Mouse (Mus musculus): Measurements from ENCODE around the gene Adam15. TPM values are rescaled to one million over a fixed set of nuclear protein-coding genes. Genes with fewer than 3 reads are reported as not detected.

Adam15 gene
- polyA plus RNA-seq, 1 experiment from 2014 or later, result 61.1 TPM

DNA sequence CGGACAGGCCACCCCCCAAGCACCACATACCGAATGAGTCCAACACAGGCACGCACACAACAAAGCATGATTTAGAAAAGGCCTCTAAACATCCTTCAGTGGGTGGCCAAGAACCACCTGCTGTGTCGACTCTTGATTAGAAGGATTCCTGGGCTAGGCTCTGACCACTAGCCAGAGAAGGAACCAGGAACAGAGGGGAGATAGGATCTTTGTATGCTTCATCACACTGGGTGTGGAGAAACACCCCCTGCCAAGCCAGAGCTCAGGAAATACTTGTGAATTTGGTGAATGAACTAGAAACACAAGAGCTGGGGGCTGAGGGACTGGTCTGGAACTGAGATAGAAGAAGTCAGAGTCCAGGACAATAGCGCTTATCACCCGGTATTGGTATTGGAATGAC, 13.3 kb downstream of the Adam15 start:
- H3K4me1 ChIP-seq (ENCODE audit: control insufficient read depth, insufficient read depth, low read length), result peaks cover 42% of the 10 kb centered on the region
- H3K27ac ChIP-seq (ENCODE audit: low read length), result peak overlapping the region; percentile 89
- no peak for ATAC-seq (ENCODE audit: insufficient read depth, low FRiP score)
- H3K4me3 ChIP-seq (replicated peaks; ENCODE audit: low read length), result peak overlapping the region; percentile 78
- H3K27me3 ChIP-seq (ENCODE audit: control insufficient read depth, insufficient read depth, low read length), result no peaks in the 10 kb centered on the region
- H3K9ac ChIP-seq (ENCODE audit: low read length), result peak overlapping the region; percentile 92
- H3K36me3 ChIP-seq (ENCODE audit: control insufficient read depth, insufficient read depth, low read length), result no peaks in the 10 kb centered on the region
- 19% methylated on average over 6 of the region's 6 CpGs for WGBS
- H3K9me3 ChIP-seq (replicated peaks; ENCODE audit: control insufficient read depth, low read length), result no peaks in the 10 kb centered on the region
- peak overlapping the region; percentile 68 for H3K4me2 ChIP-seq (ENCODE audit: low read depth, low read length)

GRCm38 (mm10) chr3:89333053-89333452, 16.7 kb downstream of the Adam15 start:
- Histone ChIP-seq H3K27ac (ENCODE audit: low read length) (no peak overlapping the region), H3K4me2 (ENCODE audit: low read depth, low read length) (no peak overlapping the region), H3K9ac (ENCODE audit: low read length) (no peak overlapping the region), H3K9me3 (replicated peaks; ENCODE audit: control insufficient read depth, low read length) (no peaks in the 10 kb centered on the region), H3K36me3 (ENCODE audit: control insufficient read depth, insufficient read depth, low read length) (no peaks in the 10 kb centered on the region), H3K4me1 (ENCODE audit: control insufficient read depth, insufficient read depth, low read length) (peaks cover 31% of the 10 kb centered on the region), H3K4me3 (replicated peaks; ENCODE audit: low read length) (no peak overlapping the region), H3K27me3 (ENCODE audit: control insufficient read depth, insufficient read depth, low read length) (no peaks in the 10 kb centered on the region)
- 61% methylated on average over 11 of the region's 11 CpGs for WGBS
- ATAC-seq (ENCODE audit: insufficient read depth, low FRiP score), result no peak

DNA sequence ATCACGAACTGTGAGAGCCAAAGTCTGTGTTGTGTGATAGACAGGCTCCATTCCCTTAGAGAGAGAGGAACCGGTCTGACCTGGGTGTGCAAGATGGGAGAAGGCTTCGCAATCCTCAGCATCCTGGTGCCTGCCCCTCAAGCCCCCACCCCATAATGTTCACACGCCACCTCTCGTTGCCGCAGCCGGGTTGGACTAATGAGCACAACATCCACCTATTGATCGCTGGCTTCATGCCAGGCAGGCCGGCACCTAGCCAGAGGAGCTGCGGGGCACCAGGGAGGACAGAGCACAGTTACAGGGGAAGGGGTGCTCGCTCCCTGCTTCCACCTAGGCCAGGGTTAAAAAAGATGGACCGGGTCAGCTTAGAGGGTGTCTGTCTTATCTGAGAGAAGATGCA, 17.3 kb downstream of the Adam15 start:
- Histone ChIP-seq H3K27me3 (ENCODE audit: control insufficient read depth, insufficient read depth, low read length) (no peaks in the 10 kb centered on the region), H3K4me2 (ENCODE audit: low read depth, low read length) (no peak overlapping the region), H3K36me3 (ENCODE audit: control insufficient read depth, insufficient read depth, low read length) (no peaks in the 10 kb centered on the region), H3K4me1 (ENCODE audit: control insufficient read depth, insufficient read depth, low read length) (peaks cover 31% of the 10 kb centered on the region), H3K4me3 (replicated peaks; ENCODE audit: low read length) (no peak overlapping the region), H3K9me3 (replicated peaks; ENCODE audit: control insufficient read depth, low read length) (no peaks in the 10 kb centered on the region), H3K9ac (ENCODE audit: low read length) (no peak overlapping the region), H3K27ac (ENCODE audit: low read length) (no peak overlapping the region)
- WGBS, result 49% methylated on average over 12 of the region's 12 CpGs
- ATAC-seq (ENCODE audit: insufficient read depth, low FRiP score), result no peak; the same call in 1 of the 2 replicates

- H3K36me3 ChIP-seq (ENCODE audit: control insufficient read depth, insufficient read depth, low read length), result no peaks in the 10 kb centered on the region
- no peaks in the 10 kb centered on the region for H3K27me3 ChIP-seq (ENCODE audit: control insufficient read depth, insufficient read depth, low read length)
- peak overlapping the region; percentile 39 for H3K27ac ChIP-seq (ENCODE audit: low read length)
- H3K4me1 ChIP-seq (ENCODE audit: control insufficient read depth, insufficient read depth, low read length), result peaks cover 31% of the 10 kb centered on the region
- 48% methylated on average over 10 of the region's 10 CpGs for WGBS
- H3K9ac ChIP-seq (ENCODE audit: low read length), result no peak overlapping the region
- ATAC-seq (ENCODE audit: insufficient read depth, low FRiP score), result no peak
- no peak overlapping the region for H3K4me2 ChIP-seq (ENCODE audit: low read depth, low read length)
- H3K9me3 ChIP-seq (replicated peaks; ENCODE audit: control insufficient read depth, low read length), result no peaks in the 10 kb centered on the region
- no peak overlapping the region for H3K4me3 ChIP-seq (replicated peaks; ENCODE audit: low read length)
These were observed 17.8 kb downstream of the Adam15 start for GRCm38 (mm10) chr3:89332013-89332412.

DNA sequence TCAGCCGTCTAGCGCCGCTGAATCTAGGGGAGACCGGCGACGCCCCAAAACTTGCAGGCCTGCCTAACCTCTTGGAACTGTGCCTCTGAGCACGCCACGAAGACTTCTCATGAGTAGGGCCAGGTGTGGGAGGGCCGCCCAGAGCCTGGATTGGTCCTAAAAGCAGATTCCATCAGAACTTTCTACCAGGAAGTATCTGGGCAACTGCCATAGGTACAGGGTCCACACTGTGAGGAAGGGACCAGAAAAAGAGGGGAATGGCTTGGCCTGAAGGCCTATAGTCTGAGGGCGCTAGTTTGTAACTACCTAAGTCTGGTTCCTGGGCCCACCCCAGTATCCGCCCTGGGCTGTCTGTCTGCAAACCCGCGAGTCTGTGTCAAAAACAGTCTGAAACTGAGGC, 18.2 kb downstream of the Adam15 start:
- ATAC-seq (ENCODE audit: insufficient read depth, low FRiP score), result peak; percentile 22; the same call in 1 of the 2 replicates
- H3K27ac ChIP-seq (ENCODE audit: low read length), result peak overlapping the region; percentile 39
- H3K9me3 ChIP-seq (replicated peaks; ENCODE audit: control insufficient read depth, low read length), result no peaks in the 10 kb centered on the region
- no peak overlapping the region for H3K4me3 ChIP-seq (replicated peaks; ENCODE audit: low read length)
- H3K36me3 ChIP-seq (ENCODE audit: control insufficient read depth, insufficient read depth, low read length), result no peaks in the 10 kb centered on the region
- no peaks in the 10 kb centered on the region for H3K27me3 ChIP-seq (ENCODE audit: control insufficient read depth, insufficient read depth, low read length)
- 56% methylated on average over 13 of the region's 13 CpGs for WGBS
- H3K9ac ChIP-seq (ENCODE audit: low read length), result 0 out of 2 replicates have a peak overlapping the region, but pooled peaks have one; percentile 8
- H3K4me1 ChIP-seq (ENCODE audit: control insufficient read depth, insufficient read depth, low read length), result peaks cover 26% of the 10 kb centered on the region
- no peak overlapping the region for H3K4me2 ChIP-seq (ENCODE audit: low read depth, low read length)

DNA sequence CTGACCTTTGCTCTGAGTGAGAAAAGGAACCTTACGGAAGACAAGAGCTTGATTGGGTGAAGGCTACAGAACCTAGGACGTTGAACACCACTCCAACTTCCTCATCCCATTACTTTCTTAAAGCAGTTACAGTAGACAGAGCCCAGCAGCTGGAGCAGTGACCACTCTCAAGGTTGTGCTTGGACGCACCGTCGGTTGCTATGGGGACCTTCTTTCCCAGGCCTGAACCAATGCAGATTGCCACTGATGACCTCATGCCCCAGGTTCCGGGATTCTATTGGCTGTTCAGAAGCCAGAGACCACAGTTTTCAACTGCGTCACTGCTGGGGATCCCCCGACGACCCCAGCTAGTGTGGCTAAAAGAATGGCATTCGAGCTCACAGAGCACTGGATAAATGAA, 18.8 kb downstream of the Adam15 start:
- H3K36me3 ChIP-seq (ENCODE audit: control insufficient read depth, insufficient read depth, low read length), result no peaks in the 10 kb centered on the region
- H3K27me3 ChIP-seq (ENCODE audit: control insufficient read depth, insufficient read depth, low read length), result no peaks in the 10 kb centered on the region
- WGBS, result 28% methylated on average over 10 of the region's 10 CpGs
- no peak overlapping the region for H3K4me3 ChIP-seq (replicated peaks; ENCODE audit: low read length)
- H3K27ac ChIP-seq (ENCODE audit: low read length), result no peak overlapping the region
- H3K4me2 ChIP-seq (ENCODE audit: low read depth, low read length), result no peak overlapping the region
- H3K9ac ChIP-seq (ENCODE audit: low read length), result no peak overlapping the region
- H3K9me3 ChIP-seq (replicated peaks; ENCODE audit: control insufficient read depth, low read length), result no peaks in the 10 kb centered on the region
- peaks cover 20% of the 10 kb centered on the region for H3K4me1 ChIP-seq (ENCODE audit: control insufficient read depth, insufficient read depth, low read length)
- ATAC-seq (ENCODE audit: insufficient read depth, low FRiP score), result no peak

- 61% methylated on average over 3 of the region's 3 CpGs for WGBS
- H3K4me1 ChIP-seq (ENCODE audit: control insufficient read depth, insufficient read depth, low read length), result peaks cover 17% of the 10 kb centered on the region
These were observed 19.4 kb downstream of the Adam15 start for GRCm38 (mm10) chr3:89330346-89330745.

GRCm38 (mm10) chr3:89328623-89329022, 21.2 kb downstream of the Adam15 start:
- Histone ChIP-seq H3K36me3 (ENCODE audit: control insufficient read depth, insufficient read depth, low read length) (no peaks in the 10 kb centered on the region), H3K9me3 (replicated peaks; ENCODE audit: control insufficient read depth, low read length) (no peaks in the 10 kb centered on the region), H3K9ac (ENCODE audit: low read length) (peak overlapping the region; percentile 4; the same call in 1 of the 2 replicates), H3K4me3 (replicated peaks; ENCODE audit: low read length) (no peak overlapping the region), H3K4me1 (ENCODE audit: control insufficient read depth, insufficient read depth, low read length) (peaks cover 17% of the 10 kb centered on the region), H3K27me3 (ENCODE audit: control insufficient read depth, insufficient read depth, low read length) (no peaks in the 10 kb centered on the region), H3K4me2 (ENCODE audit: low read depth, low read length) (peak overlapping the region; percentile 6; the same call in 1 of the 2 replicates), H3K27ac (ENCODE audit: low read length) (peak overlapping the region; percentile 59)
- ATAC-seq (ENCODE audit: insufficient read depth, low FRiP score), result 0 out of 2 replicates have a peak, but pooled peaks have one; percentile 12
- 27% methylated on average over 4 of the region's 4 CpGs for WGBS

More at GRCm38 (mm10) chr3:89330346-89330745, 19.4 kb downstream of the Adam15 start:
- no peaks in the 10 kb centered on the region for H3K9me3 ChIP-seq (replicated peaks; ENCODE audit: control insufficient read depth, low read length)
- no peak overlapping the region for H3K4me2 ChIP-seq (ENCODE audit: low read depth, low read length)
- no peaks in the 10 kb centered on the region for H3K36me3 ChIP-seq (ENCODE audit: control insufficient read depth, insufficient read depth, low read length)
- H3K4me3 ChIP-seq (replicated peaks; ENCODE audit: low read length), result no peak overlapping the region
- H3K9ac ChIP-seq (ENCODE audit: low read length), result no peak overlapping the region
- no peak overlapping the region for H3K27ac ChIP-seq (ENCODE audit: low read length)
- no peak for ATAC-seq (ENCODE audit: insufficient read depth, low FRiP score)
- no peaks in the 10 kb centered on the region for H3K27me3 ChIP-seq (ENCODE audit: control insufficient read depth, insufficient read depth, low read length)

DNA sequence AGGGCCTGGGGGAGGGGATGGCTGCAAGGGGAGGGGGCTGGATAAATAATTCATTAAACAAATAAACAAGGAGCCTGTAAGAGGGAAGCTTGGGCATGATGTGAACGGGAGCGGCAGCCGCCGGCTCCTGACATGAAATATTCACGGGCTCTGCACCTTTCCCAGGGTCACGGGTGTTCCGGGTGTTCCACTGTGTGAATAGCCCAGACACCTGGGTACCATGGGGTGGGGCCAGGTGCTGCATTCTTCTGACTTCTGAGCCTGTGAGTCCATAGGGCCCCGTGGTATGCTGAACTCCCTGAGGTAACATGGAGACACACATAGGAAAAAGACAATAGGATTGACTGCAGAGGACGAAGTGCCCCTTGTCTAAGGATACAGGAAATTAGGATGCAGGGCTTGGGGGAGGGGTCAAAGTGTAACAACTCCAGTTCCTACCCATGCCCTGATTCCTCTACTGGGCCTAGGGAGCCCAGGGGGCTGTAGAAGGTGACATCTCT, 22.4 kb downstream of the Adam15 start:
- H3K9me3 ChIP-seq (replicated peaks; ENCODE audit: control insufficient read depth, low read length), result no peaks in the 10 kb centered on the region
- no peak overlapping the region for H3K4me2 ChIP-seq (ENCODE audit: low read depth, low read length)
- no peak overlapping the region for H3K27ac ChIP-seq (ENCODE audit: low read length)
- H3K4me3 ChIP-seq (replicated peaks; ENCODE audit: low read length), result no peak overlapping the region
- no peaks in the 10 kb centered on the region for H3K36me3 ChIP-seq (ENCODE audit: control insufficient read depth, insufficient read depth, low read length)
- WGBS, result 34% methylated on average over 9 of the region's 9 CpGs
- H3K4me1 ChIP-seq (ENCODE audit: control insufficient read depth, insufficient read depth, low read length), result peaks cover 17% of the 10 kb centered on the region
- no peak overlapping the region for H3K9ac ChIP-seq (ENCODE audit: low read length)
- no peak for ATAC-seq (ENCODE audit: insufficient read depth, low FRiP score)
- no peaks in the 10 kb centered on the region for H3K27me3 ChIP-seq (ENCODE audit: control insufficient read depth, insufficient read depth, low read length)
